Mouse (Mus musculus) fat pad, adult 2 months (tissue): ENCODE measurements around the gene B3galt4.
"Not testable (repeated sequence)": the region's sequence is repeated elsewhere in the genome, so short reads cannot be mapped to it uniquely, and the experiment has no call there.

Source experiments
- DNase-seq: peaks from one replicate; pipeline ENCODE4 v3.0.0-alpha.2; 2011; ENCODE audit warnings: low read depth, low spot score; ENCODE audit errors: extremely low read depth

B3galt4 gene

GRCm38 (mm10) chr17:33909077-33909868 is 42.0 kb downstream of the B3galt4 start, which contains the start of gene Daxx:
Daxx (plus strand) TSS chr17:33909414.
- DNase-seq = peak; percentile 80

GRCm38 (mm10) chr17:33908331-33909076 is 42.8 kb downstream of the B3galt4 start:
- DNase-seq = no peak

- DNase-seq = not testable (repeated sequence)
Measured at GRCm38 (mm10) chr17:33904835-33905234, 46.5 kb downstream of the B3galt4 start, which contains the start of gene Platr17. Platr17 (plus strand) TSS chr17:33905135.

- not testable (repeated sequence) for DNase-seq
Measured at GRCm38 (mm10) chr17:33903911-33904651, 47.2 kb downstream of the B3galt4 start.

- DNase-seq = no peak
Measured at GRCm38 (mm10) chr17:33902491-33902890, 48.8 kb downstream of the B3galt4 start.

- no peak for DNase-seq
Measured at GRCm38 (mm10) chr17:33902079-33902478, 49.2 kb downstream of the B3galt4 start.

DNA sequence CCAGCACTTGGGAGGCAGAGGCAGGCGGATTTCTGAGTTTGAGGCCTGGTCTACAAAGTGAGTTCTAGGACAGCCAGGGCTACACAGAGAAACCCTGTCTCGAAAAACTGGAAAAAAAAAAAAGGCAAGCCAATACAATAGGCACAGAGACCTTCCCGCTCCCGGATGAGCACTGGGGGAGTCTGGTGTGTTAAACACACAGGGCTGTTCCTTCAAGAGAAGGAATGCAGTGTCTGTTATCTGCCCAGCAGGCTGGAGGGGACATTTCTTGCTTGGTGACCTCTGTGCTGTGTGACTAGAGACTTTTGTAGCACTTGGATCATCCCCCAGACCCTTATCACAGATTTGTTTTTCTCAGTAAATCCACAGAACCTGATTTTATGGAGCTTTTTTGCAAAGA is 49.6 kb downstream of the B3galt4 start:
- DNase-seq = no peak

DNA sequence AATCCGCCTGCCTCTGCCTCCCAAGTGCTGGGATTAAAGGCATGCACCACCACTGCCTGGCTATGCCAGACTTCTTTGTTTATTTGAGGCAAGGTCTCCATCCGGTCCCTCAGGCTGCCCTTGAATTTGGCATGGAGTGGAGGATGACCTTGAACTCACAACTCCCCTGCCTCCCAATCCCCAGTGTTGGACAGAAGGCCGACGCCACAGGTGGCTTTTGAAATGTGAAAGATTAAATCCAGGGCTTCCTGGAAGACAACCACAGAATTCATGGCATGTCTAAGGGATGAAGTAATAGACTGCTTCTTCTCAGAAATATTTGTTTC is 50.3 kb downstream of the B3galt4 start:
- DNase-seq = no peak

GRCm38 (mm10) chr17:33900281-33900988 is 50.9 kb downstream of the B3galt4 start:
- DNase-seq = no peak
